Mouse (Mus musculus) hindbrain, embryonic 11.5 days (tissue): ENCODE measurements around the gene Naa25. TPM values are rescaled to one million over a fixed set of nuclear protein-coding genes. Genes with fewer than 3 reads are reported as not detected.

Experiments used
- ATAC-seq: fragments of 200-750 bp; cut with Nextera tagmentation; 2 replicates; pipeline ENCODE4 v1.8.0; 2017; ENCODE audit warnings: mild to moderate bottlenecking, moderate TSS enrichment, moderate library complexity; ENCODE audit not compliant: low FRiP score
- DNase-seq: peaks from one replicate; pipeline ENCODE4 v3.0.0-alpha.2; 2015; ENCODE audit warnings: low spot score
- H3K27ac ChIP-seq: fragments of 300-500 bp; sonication (generic); 2 replicates; pipeline ENCODE4 v1.5.1; 2014; ENCODE audit warnings: mild to moderate bottlenecking, low read depth, low read length
- H3K27me3 ChIP-seq: fragments of 300-500 bp; sonication (generic); 2 replicates; pipeline ENCODE4 v1.6.1; 2014; ENCODE audit warnings: mild to moderate bottlenecking, low read length, moderate library complexity, mixed read lengths; ENCODE audit not compliant: control insufficient read depth, insufficient read depth
- H3K36me3 ChIP-seq: fragments of 300-500 bp; sonication (generic); 2 replicates; pipeline ENCODE4 v1.6.1; 2014; ENCODE audit warnings: mild to moderate bottlenecking, low read length, moderate library complexity, mixed read lengths; ENCODE audit not compliant: control insufficient read depth, insufficient read depth
- H3K4me1 ChIP-seq: fragments of 300-500 bp; sonication (generic); replicated peaks from 2 replicates; pipeline ENCODE4 v1.6.1; 2014; ENCODE audit warnings: low read length, mixed read lengths; ENCODE audit not compliant: control insufficient read depth, insufficient read depth
- H3K4me2 ChIP-seq: fragments of 300-500 bp; sonication (generic); replicated peaks from 2 replicates; pipeline ENCODE4 v1.6.1; 2014; ENCODE audit warnings: mild to moderate bottlenecking, low read depth, low read length
- H3K4me3 ChIP-seq: fragments of 300-500 bp; sonication (generic); 2 replicates; pipeline ENCODE4 v1.5.1; 2014; ENCODE audit warnings: low read depth, low read length
- H3K9ac ChIP-seq: fragments of 300-500 bp; sonication (generic); 2 replicates; pipeline ENCODE4 v1.6.1; 2014; ENCODE audit warnings: low read depth, low read length
- H3K9me3 ChIP-seq: fragments of 300-500 bp; sonication (generic); 2 replicates; pipeline ENCODE4 v1.6.1; 2016; ENCODE audit warnings: low read length; ENCODE audit not compliant: control insufficient read depth
- WGBS: fragments of 180-500 bp; shearing (Covaris S2); extraction: QIAGEN DNeasy Blood & Tissue Kit; methylation state at CpG from one replicate; pipeline ENCODE4 v1.1.7; 2014; 5-methylcytosine and 5-hydroxymethylcytosine counted together
- polyA plus RNA-seq: library from polyadenylated mRNA; unstranded; fragments of >200 nt; fragmentation: Nextera tagmentation; extraction: Ambion mirVana; gene quantifications from 2 replicates; pipeline ENCODE4 v1.2.1, GENCODE M21; 2014

The Naa25 gene
- polyA plus RNA-seq: 48.9 and 53.3 TPM in 2 replicates

DNA sequence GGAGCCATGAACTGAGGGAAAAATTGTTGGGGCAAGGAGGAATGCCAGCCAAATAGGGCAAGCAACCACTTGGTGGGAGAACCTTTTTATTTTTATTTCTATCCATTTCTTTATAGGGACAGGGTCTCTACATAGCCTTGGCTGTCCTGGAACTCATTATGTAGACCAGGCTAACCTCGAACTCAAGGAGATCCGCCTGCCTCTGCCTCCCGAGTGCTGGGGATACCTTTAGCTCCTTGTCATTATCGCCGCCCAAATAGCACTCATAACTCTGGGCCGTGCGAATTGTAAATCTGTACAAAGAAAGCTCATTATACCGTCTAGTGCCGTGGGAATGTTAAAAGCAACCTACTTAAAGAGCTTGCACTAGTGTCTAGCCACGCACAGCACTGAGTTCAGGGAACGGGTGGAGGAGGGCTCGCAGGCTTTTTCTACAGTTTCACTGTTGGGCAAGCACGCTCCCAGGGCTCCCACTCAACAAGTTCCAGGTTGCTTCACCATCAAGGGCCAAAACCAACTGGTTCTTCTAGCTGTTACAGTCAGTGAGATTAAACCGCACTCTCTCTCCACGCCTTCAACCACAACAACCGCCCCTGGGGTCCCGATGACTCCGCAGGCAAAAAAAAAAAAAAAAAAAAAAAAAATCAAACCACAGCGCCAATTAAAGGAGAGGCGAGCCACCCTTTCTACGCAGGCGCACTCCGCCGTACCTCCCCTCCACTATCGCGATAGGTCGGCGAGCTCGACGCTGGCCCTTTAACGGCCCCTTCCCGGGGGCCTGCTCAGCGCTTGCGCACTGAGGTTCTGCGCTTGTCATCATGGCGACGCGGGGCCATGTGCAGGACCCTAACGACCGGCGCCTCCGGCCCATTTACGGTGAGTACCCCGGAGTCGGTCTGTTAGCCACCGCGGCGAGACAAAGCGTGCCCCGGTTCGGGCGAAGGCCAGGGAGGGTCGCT lies at the start of gene Naa25:
Naa25 (plus strand) TSS at position 750 of the 959 bp plus-strand sequence.
- H3K4me2 ChIP-seq: peak within 1 kb of the TSS; percentile 89
- peak; percentile 99 for DNase-seq
- H3K36me3 ChIP-seq: no peaks in the 10 kb centered on the region
- ATAC-seq: peak; percentile 96
- H3K4me3 ChIP-seq: peak within 1 kb of the TSS; percentile 97
- WGBS: 11% methylated on average over 53 of the region's 53 CpGs
- no peaks in the 10 kb centered on the region for H3K27me3 ChIP-seq
- H3K9ac ChIP-seq: peak within 1 kb of the TSS; percentile 86
- H3K9me3 ChIP-seq: no peaks in the 10 kb centered on the region
- H3K4me1 ChIP-seq: no peaks in the 10 kb centered on the region; the same call in 1 of the 2 replicates
- peak within 1 kb of the TSS; percentile 70 for H3K27ac ChIP-seq

DNA sequence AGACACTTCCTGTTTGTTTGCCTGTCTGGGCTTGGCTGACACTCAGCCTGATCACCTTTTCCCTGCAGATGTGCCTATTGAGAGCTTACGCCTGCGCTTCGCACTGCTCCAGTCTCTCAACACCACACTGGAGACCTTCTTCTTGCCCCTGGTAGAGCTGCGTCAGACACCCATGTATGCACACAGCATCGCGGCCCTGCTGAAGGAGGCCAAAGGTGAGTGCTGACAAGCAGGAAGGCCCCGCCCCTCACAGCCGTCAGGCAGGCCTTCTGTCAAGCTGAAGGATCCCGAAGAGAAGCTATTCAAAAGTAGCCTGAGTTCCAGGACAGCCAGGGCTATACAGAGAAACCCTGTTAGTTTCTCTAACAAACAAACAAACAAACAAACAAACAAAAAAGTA lies 38.5 kb upstream of the Naa25 start:
- Histone ChIP-seq H3K9ac (no peak overlapping the region), H3K9me3 (no peaks in the 10 kb centered on the region), H3K4me3 (no peak overlapping the region), H3K27ac (no peak overlapping the region), H3K27me3 (no peaks in the 10 kb centered on the region), H3K36me3 (peaks cover 20% of the 10 kb centered on the region), H3K4me2 (no peak overlapping the region), H3K4me1 (no peaks in the 10 kb centered on the region)
- 69% methylated on average over 9 of the region's 9 CpGs for WGBS
- ATAC-seq (no peak), DNase-seq (no peak)

DNA sequence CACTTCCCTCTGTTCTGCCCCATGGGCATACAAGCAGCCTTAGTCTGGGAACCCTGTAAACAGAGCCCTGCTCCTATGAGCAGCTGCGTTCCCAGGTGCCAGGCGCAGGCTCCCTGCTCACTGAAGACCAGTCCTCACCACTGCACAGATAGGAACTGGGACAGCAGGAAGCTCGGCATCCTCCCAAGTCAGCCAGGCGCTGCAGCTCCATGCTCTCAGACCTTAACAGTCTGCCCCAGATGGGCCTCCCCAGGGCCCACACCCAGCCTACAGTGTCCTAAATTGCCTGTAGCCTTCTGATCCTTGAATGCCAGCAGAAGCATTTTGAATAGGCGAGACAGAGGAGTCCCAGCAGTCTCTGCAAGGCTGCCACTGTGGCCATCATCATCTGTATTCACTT lies 36.0 kb upstream of the Naa25 start:
- 93% methylated on average over 5 of the region's 5 CpGs for WGBS
- H3K27me3 ChIP-seq: no peaks in the 10 kb centered on the region
- no peak overlapping the region for H3K27ac ChIP-seq
- no peak overlapping the region for H3K4me3 ChIP-seq
- H3K9me3 ChIP-seq: no peaks in the 10 kb centered on the region
- peaks cover 25% of the 10 kb centered on the region for H3K36me3 ChIP-seq
- no peaks in the 10 kb centered on the region for H3K4me1 ChIP-seq
- H3K4me2 ChIP-seq: no peak overlapping the region
- no peak overlapping the region for H3K9ac ChIP-seq
- DNase-seq (no peak), ATAC-seq (no peak)

DNA sequence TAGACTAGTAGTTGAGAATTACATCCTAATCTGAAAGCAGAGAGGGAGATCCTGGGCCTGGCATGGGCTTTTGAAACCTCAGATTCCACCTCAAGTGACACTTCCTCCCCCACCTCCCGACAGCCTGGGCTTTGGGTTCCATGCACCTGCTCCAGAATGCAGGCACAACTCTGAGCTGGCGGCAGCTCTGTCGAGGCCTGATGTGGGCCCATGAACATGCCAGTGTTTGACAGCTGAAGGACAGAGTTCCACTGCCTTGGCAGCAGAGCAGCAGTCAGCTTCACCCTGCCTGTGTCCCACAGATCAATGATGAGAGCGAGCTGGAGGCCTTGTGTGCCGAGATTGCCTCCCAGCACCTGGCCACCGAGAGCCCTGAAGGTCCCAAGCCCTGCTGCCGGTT lies 34.3 kb upstream of the Naa25 start:
- ATAC-seq (no peak), DNase-seq (no peak)
- no peak overlapping the region for H3K4me3 ChIP-seq
- H3K27ac ChIP-seq: no peak overlapping the region
- no peaks in the 10 kb centered on the region for H3K4me1 ChIP-seq
- H3K36me3 ChIP-seq: peaks cover 22% of the 10 kb centered on the region
- H3K27me3 ChIP-seq: no peaks in the 10 kb centered on the region
- no peak overlapping the region for H3K9ac ChIP-seq
- no peak overlapping the region for H3K4me2 ChIP-seq
- H3K9me3 ChIP-seq: no peaks in the 10 kb centered on the region
- WGBS: 90% methylated on average over 7 of the region's 7 CpGs

DNA sequence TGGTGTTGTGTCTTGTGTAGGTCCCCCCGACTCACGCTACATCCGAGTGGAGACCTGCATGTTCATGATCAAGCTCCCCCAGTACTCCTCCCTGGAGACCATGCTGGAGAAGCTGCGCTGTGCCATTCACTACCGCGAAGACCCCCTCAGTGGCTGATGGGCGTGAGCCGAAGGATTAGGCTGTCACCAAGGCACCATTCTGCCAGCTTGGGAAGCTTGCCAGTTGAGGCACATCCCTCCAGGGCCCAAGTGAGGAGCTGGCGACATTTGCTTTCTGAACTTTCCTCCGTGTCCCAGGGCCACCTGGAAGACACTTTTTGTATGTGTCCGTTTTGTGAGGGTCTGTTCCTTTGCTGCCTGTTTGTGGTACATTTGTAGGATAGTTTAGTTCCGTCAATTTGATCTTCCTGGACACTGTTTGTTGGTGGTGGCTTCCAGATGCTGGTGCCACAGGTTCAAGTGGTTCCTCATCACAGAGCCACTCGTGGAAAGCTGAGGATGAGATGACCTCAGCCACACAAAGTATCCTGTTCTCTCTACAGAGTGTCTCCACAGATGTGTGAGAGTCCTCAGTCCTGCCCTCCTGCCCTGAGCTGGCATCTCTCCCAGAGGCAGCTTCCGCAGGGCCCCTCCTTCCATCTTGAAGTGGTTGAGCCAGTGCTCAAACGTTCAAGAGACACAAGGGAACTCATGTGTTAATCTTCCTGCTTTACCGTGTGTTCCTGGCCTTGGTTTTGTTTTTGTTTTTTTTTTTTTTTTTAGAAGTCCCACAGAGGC lies 31.1 kb upstream of the Naa25 start:
- ATAC-seq (no peak), DNase-seq (no peak)
- no peak overlapping the region for H3K4me2 ChIP-seq
- no peak overlapping the region for H3K27ac ChIP-seq
- WGBS: 91% methylated on average over 16 of the region's 16 CpGs
- peaks cover 18% of the 10 kb centered on the region for H3K36me3 ChIP-seq
- no peaks in the 10 kb centered on the region for H3K9me3 ChIP-seq
- no peaks in the 10 kb centered on the region for H3K4me1 ChIP-seq
- H3K27me3 ChIP-seq: no peaks in the 10 kb centered on the region
- no peak overlapping the region for H3K4me3 ChIP-seq
- no peak overlapping the region for H3K9ac ChIP-seq

DNA sequence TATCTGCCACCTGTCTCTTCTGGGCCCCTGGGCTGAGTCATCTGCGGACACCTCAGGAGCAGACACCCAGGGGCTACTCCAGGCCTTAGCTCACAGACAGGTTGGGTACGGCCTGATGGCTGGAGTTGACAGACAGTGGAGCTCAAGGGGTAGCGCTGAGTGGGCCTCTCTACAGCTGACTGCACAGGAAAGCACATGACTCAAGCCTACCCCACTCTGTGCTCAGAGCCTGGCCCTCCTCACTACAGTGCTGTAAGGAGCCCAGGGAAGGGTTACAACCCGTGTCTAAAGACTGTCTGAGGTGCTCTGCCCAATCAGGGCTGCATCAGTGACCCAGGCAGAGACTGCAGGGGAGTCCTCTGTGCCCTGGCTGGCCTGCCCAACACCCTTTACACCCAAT lies 30.5 kb upstream of the Naa25 start:
- ATAC-seq: no peak
- Histone ChIP-seq H3K9ac (no peak overlapping the region), H3K9me3 (no peaks in the 10 kb centered on the region), H3K4me1 (no peaks in the 10 kb centered on the region), H3K36me3 (peaks cover 18% of the 10 kb centered on the region), H3K4me3 (no peak overlapping the region), H3K4me2 (no peak overlapping the region), H3K27me3 (no peaks in the 10 kb centered on the region), H3K27ac (no peak overlapping the region)
- no peak for DNase-seq
- WGBS: 94% methylated on average over 4 of the region's 4 CpGs

DNA sequence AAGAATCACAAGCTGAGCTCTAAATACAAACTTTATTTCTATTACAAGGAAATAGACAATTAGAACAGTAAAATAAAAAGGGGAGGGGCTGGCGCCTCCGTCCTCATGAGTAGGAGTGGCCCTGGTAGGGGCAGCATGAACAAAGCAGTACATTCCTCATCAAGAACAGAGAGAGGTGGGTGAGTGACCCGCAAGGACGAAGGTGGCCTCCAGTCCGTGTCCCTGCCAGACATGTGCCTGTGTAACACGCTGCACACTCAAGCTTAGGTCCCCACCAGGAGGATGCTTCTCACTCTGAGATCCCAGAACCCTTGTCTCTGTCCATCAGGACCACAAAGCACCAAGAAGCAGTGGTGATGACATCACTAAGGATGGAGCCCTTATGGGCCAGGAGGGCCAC lies 26.0 kb upstream of the Naa25 start:
- ATAC-seq (no peak), DNase-seq (no peak)
- 0 out of 2 replicates have a peak, but pooled peaks cover 6% of the 10 kb centered on the region for H3K36me3 ChIP-seq

DNA sequence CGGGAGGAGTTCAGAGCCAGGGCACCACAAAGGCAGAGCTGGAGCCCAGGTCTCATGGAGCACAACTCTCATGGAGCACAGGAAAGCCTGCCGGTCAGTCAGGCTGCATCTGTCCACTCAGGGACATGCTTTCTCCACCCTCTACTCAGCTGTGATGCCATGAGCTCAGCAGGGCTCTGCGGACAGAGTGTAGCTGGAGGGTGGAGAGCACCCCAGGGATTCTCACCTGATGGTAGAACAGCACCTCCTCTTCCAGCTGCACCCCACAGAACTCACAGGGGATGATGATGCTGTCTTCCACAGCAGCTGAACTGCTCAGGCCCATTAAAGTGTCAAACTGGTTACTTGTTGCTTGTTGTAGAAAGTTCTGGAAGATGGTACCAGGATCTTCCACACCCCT lies 22.9 kb upstream of the Naa25 start:
- Histone ChIP-seq H3K27me3 (no peaks in the 10 kb centered on the region), H3K36me3 (peaks cover 16% of the 10 kb centered on the region; the same call in 1 of the 2 replicates), H3K4me3 (no peak overlapping the region), H3K9ac (no peak overlapping the region), H3K9me3 (no peaks in the 10 kb centered on the region), H3K4me2 (no peak overlapping the region), H3K27ac (no peak overlapping the region), H3K4me1 (no peaks in the 10 kb centered on the region)
- ATAC-seq (no peak), DNase-seq (no peak)
- WGBS: 90% methylated on average over 3 of the region's 3 CpGs

More for the DNA sequence above, 26.0 kb upstream of the Naa25 start:
- Histone ChIP-seq H3K27me3 (no peaks in the 10 kb centered on the region), H3K27ac (no peak overlapping the region), H3K4me2 (no peak overlapping the region), H3K4me3 (no peak overlapping the region), H3K9me3 (no peaks in the 10 kb centered on the region), H3K9ac (no peak overlapping the region), H3K4me1 (no peaks in the 10 kb centered on the region)
- WGBS: 93% methylated on average over 6 of the region's 6 CpGs
